Mouse (Mus musculus) neural tube, embryonic 14.5 days (tissue): Measurements from ENCODE around the gene Eva1c. TPM values are rescaled to one million over a fixed set of nuclear protein-coding genes. Genes with fewer than 3 reads are reported as not detected.

Experiments
- microRNA-seq: library from miRNA; unstranded; fragments of <30 nt; microRNA quantifications from one replicate; pipeline ENCODE4, GENCODE M21; 2016
- polyA plus RNA-seq: library from polyadenylated mRNA; unstranded; fragments of >200 nt; fragmentation: Nextera tagmentation; extraction: Ambion mirVana; gene quantifications from 2 replicates; pipeline ENCODE4 v1.2.1, GENCODE M21; 2014

The Eva1c gene
- polyA plus RNA-seq, 1 experiment from 2014 or later: 2.2 TPM

Small RNAs within 50 kb of the gene (microRNA-seq; reads per million reads assigned to microRNA genes)
- not detected for gene Gm22933

Other genes starting within 250 kb of the Eva1c start
- gene Mis18a, start 99.3 kb upstream of the Eva1c start, polyA plus RNA-seq: 19.9 and 21.1 TPM in 2 replicates
- gene Mrap, start 88.5 kb upstream of the Eva1c start, polyA plus RNA-seq: not detected in 2 replicates
- 11.5 and 13.4 TPM in 2 replicates for gene Urb1, start 16.3 kb upstream of the Eva1c start, polyA plus RNA-seq
- gene Cfap298, start 108.4 kb downstream of the Eva1c start, polyA plus RNA-seq: 46.2 and 54.5 TPM in 2 replicates
- gene Synj1, start 184.6 kb downstream of the Eva1c start, polyA plus RNA-seq: 62.7 and 72.0 TPM in 2 replicates
- 89.2 and 96.1 TPM in 2 replicates for gene Paxbp1, start 217.8 kb downstream of the Eva1c start, polyA plus RNA-seq